Mouse (Mus musculus) right cerebral cortex, adult 2 months (tissue): ENCODE data around the gene Cnot3.
"Not testable (repeated sequence)": the region's sequence is repeated elsewhere in the genome, so short reads cannot be mapped to it uniquely, and the experiment has no call there.

Source experiments
- DNase-seq, 2 experiments: peaks; one replicate each; pipeline ENCODE4 v3.0.0; 2021 to 2022; ENCODE audit warnings: low spot score in 2 of 2

Cnot3 gene

GRCm38 (mm10) chr7:3644672-3645487 is at the start of gene Cnot3:
Gene Cnot3 (plus strand): TSS chr7:3645268.
- DNase-seq = peak; percentile 99 to 100

GRCm38 (mm10) chr7:3597755-3598154 is 47.3 kb upstream of the Cnot3 start:
- not testable (repeated sequence) for DNase-seq

- peak; percentile 78 to 80 for DNase-seq
Measured at GRCm38 (mm10) chr7:3601119-3601518, 43.9 kb upstream of the Cnot3 start.

- DNase-seq = no peak
Measured at GRCm38 (mm10) chr7:3606798-3607197, 38.3 kb upstream of the Cnot3 start.

GRCm38 (mm10) chr7:3607391-3607790 is 37.7 kb upstream of the Cnot3 start:
- no peak for DNase-seq

- DNase-seq = no peak
Measured at GRCm38 (mm10) chr7:3608668-3609067, 36.4 kb upstream of the Cnot3 start.

- no peak for DNase-seq
Measured at GRCm38 (mm10) chr7:3609082-3609481, 36.0 kb upstream of the Cnot3 start.

GRCm38 (mm10) chr7:3610437-3610836 is 34.6 kb upstream of the Cnot3 start:
- no peak for DNase-seq

- no peak for DNase-seq
Measured at GRCm38 (mm10) chr7:3611006-3611405, 34.1 kb upstream of the Cnot3 start.

GRCm38 (mm10) chr7:3614021-3614420 is 31.0 kb upstream of the Cnot3 start:
- DNase-seq = no peak

GRCm38 (mm10) chr7:3616057-3616388 is 29.0 kb upstream of the Cnot3 start, which contains the start of gene Oscar:
Gene Oscar (minus strand): TSS chr7:3616157.
- no peak for DNase-seq

GRCm38 (mm10) chr7:3616389-3617241 is 28.5 kb upstream of the Cnot3 start:
- peak; percentile 57 to 65 for DNase-seq

GRCm38 (mm10) chr7:3617242-3617995 is 27.6 kb upstream of the Cnot3 start, which contains the start of gene Ndufa3:
Gene Ndufa3 (plus strand): TSS chr7:3617373.
- peak; percentile 87 to 88 for DNase-seq

- no peak for DNase-seq
Measured at GRCm38 (mm10) chr7:3629030-3629429, 16.0 kb upstream of the Cnot3 start.

- DNase-seq = peak; percentile 95 to 96
Measured at GRCm38 (mm10) chr7:3629543-3630477, 15.3 kb upstream of the Cnot3 start, which contains the start of the genes Tfpt and Prpf31. Gene Tfpt (minus strand): TSS chr7:3629929. Gene Prpf31 (plus strand): TSS chr7:3629985.

GRCm38 (mm10) chr7:3630478-3630815 is 14.6 kb upstream of the Cnot3 start:
- DNase-seq = no peak

- no peak for DNase-seq
Measured at GRCm38 (mm10) chr7:3643412-3643811, 1.7 kb upstream of the Cnot3 start.

- DNase-seq = peak in 1 of 2 experiments; percentile 12
Measured at GRCm38 (mm10) chr7:3643843-3644242, 1.2 kb upstream of the Cnot3 start.

GRCm38 (mm10) chr7:3644348-3644671 is 758 bp upstream of the Cnot3 start:
- DNase-seq = no peak

- DNase-seq = peak in 1 of 2 experiments; percentile 31
Measured at GRCm38 (mm10) chr7:3645488-3646025, 489 bp downstream of the Cnot3 start.

- no peak for DNase-seq
Measured at GRCm38 (mm10) chr7:3646188-3646587, 1.1 kb downstream of the Cnot3 start.
